12 mouse cellular contexts compared by ENCODE assay signal in genomic region chr2:70113798-70114782, GRCm38 (mm10).
A peak's percentile ranks its signal among the peaks of the same experiment; 100 is the strongest.
DNase-seq lines count a peak whose midpoint lies in the region; ATAC-seq lines count a peak whose summit lies in the region.
"Had no signal": no experiment of that assay in that cellular context is flagged by ENCODE, and none has a peak within 500 bp of the region (broad histone marks: within the 10 kb centered on the region; RNA-seq: fewer than 3 reads in every experiment).

No protein-coding gene starts in this region.

- no peaks in the 10 kb centered on the region for H3K27me3 ChIP-seq in midbrain, embryonic 15.5 days (replicated peaks)
- H3K27me3 ChIP-seq: stomach, embryonic 15.5 days had no signal

- peak; percentile 91 for ATAC-seq in midbrain, embryonic 15.5 days (replicated peaks)

- peak; percentile 69 for DNase-seq in embryo, embryonic 10 days (ENCODE audit: low spot score)
- DNase-seq in embryo, embryonic 9.5 days (ENCODE audit: extremely low spot score): no peak
- peak; percentile 92 for DNase-seq in brain, adult 2 months (ENCODE audit: low read depth, low spot score)
- DNase-seq in forelimb bud, embryonic 11.5 days (ENCODE audit: low read depth, low spot score): peak; percentile 61
- no peak for DNase-seq in cerebellum, postnatal 4 days (ENCODE audit: low spot score in 2 of 2)
- no peak for DNase-seq in cerebellum, adult 11 months
- no peak for DNase-seq in left cerebral cortex, adult 9 months (ENCODE audit: low spot score in 2 of 2)
- DNase-seq: B cell, adult 2 months; cerebellum, postnatal 14 days; lung, postnatal 10 days had no signal

- H3K27ac ChIP-seq in midbrain, embryonic 15.5 days: peak overlapping the region; percentile 84
- H3K27ac ChIP-seq: stomach, embryonic 15.5 days had no signal

- H3K4me2 ChIP-seq in midbrain, embryonic 15.5 days: peak overlapping the region; percentile 27
- H3K4me2 ChIP-seq: stomach, embryonic 15.5 days had no signal

- H3K4me1 ChIP-seq in midbrain, embryonic 15.5 days: peaks cover 19% of the 10 kb centered on the region
- H3K4me1 ChIP-seq: stomach, embryonic 15.5 days had no signal

- WGBS in midbrain, embryonic 15.5 days: 29% methylated on average over 12 of the region's 12 CpGs

- H3K36me3 ChIP-seq in midbrain, embryonic 15.5 days (replicated peaks): no peaks in the 10 kb centered on the region
- H3K36me3 ChIP-seq: stomach, embryonic 15.5 days had no signal

- H3K9ac ChIP-seq in midbrain, embryonic 15.5 days: no peak overlapping the region
- H3K9ac ChIP-seq: stomach, embryonic 15.5 days had no signal

- no peaks in the 10 kb centered on the region for H3K9me3 ChIP-seq in midbrain, embryonic 15.5 days
- H3K9me3 ChIP-seq: stomach, embryonic 15.5 days had no signal

- no peak overlapping the region for H3K4me3 ChIP-seq in midbrain, embryonic 15.5 days
- H3K4me3 ChIP-seq: stomach, embryonic 15.5 days had no signal

Comparison
In these comparisons a context has a peak if more than half of its experiments do, and no peak if none do; other contexts are left out.
1. DNase-seq: peak in embryo, embryonic 10 days (single experiment), brain, adult 2 months (single experiment) and forelimb bud, embryonic 11.5 days (single experiment); none in embryo, embryonic 9.5 days (single experiment), cerebellum, postnatal 4 days (0 of 2), cerebellum, adult 11 months (single experiment) and left cerebral cortex, adult 9 months (0 of 2).